Mouse (Mus musculus) liver, adult 2 months (tissue): ENCODE results near the gene Trio. TPM values are rescaled to one million over a fixed set of nuclear protein-coding genes. Genes with fewer than 3 reads are reported as not detected.

Experiments
- DNase-seq: peaks from one replicate; pipeline ENCODE4 v3.0.0-alpha.2; 2011; ENCODE audit warnings: low read depth, low spot score; ENCODE audit errors: extremely low read depth
- H3K27ac ChIP-seq: fragments of 200-500 bp; replicated peaks from 2 replicates; pipeline ENCODE4 v1.5.1; 2012; ENCODE audit warnings: low read depth, mild to moderate bottlenecking, control low read depth, inconsistent platforms, low read length; ENCODE audit not compliant: insufficient read depth
- H3K27me3 ChIP-seq: fragments of 200-500 bp; 2 replicates; pipeline ENCODE4 v1.6.1; 2012; ENCODE audit warnings: mild to moderate bottlenecking, moderate library complexity, low read length, inconsistent platforms; ENCODE audit not compliant: control insufficient read depth, insufficient read depth
- H3K36me3 ChIP-seq: fragments of 200-500 bp; 2 replicates; pipeline ENCODE4 v1.6.1; 2012; ENCODE audit warnings: low read length, inconsistent platforms; ENCODE audit not compliant: control insufficient read depth, insufficient read depth
- H3K4me1 ChIP-seq: fragments of 200-500 bp; 2 replicates; pipeline ENCODE4 v1.6.1; 2011; ENCODE audit warnings: low read length; ENCODE audit not compliant: control insufficient read depth, insufficient read depth
- H3K4me3 ChIP-seq: fragments of 200-500 bp; 2 replicates; pipeline ENCODE4 v1.5.1; 2011; ENCODE audit warnings: low read depth, mild to moderate bottlenecking, control low read depth, low read length, moderate library complexity; ENCODE audit not compliant: insufficient read depth
- H3K79me2 ChIP-seq: fragments of 200-500 bp; 2 replicates; pipeline ENCODE4 v1.6.1; 2012; ENCODE audit warnings: inconsistent platforms, mild to moderate bottlenecking, low read length, moderate library complexity; ENCODE audit not compliant: control insufficient read depth, insufficient read depth
- H3K9ac ChIP-seq: fragments of 200-500 bp; 2 replicates; pipeline ENCODE4 v1.6.1; 2012; ENCODE audit warnings: low read depth, mild to moderate bottlenecking, control low read depth, inconsistent platforms, low read length
- CTCF ChIP-seq: fragments of 200-500 bp; IDR thresholded peaks from 2 replicates; pipeline ENCODE4 v1.5.1; 2011; ENCODE audit warnings: low read depth, low read length, control low read depth
- POLR2A ChIP-seq: fragments of 200-500 bp; IDR thresholded peaks from 2 replicates; pipeline ENCODE4 v1.6.1; 2011; ENCODE audit warnings: low read length, control low read depth; ENCODE audit not compliant: insufficient read depth; ENCODE audit errors: extremely low read depth
- WGBS: fragments of 180-500 bp; shearing (Covaris S2); methylation state at CpG from one replicate; pipeline ENCODE4 v1.1.7; 2018; 5-methylcytosine and 5-hydroxymethylcytosine counted together
- polyA plus RNA-seq: library from polyadenylated mRNA; depleted of rRNA; stranded (reverse); fragments of >200 nt; gene quantifications from 2 replicates; pipeline ENCODE4 v1.2.3, GENCODE M21; 2012
- total RNA-seq: library from RNA; depleted of rRNA; stranded (reverse); fragments of >200 nt; gene quantifications from 2 replicates; pipeline ENCODE4 v1.2.3, GENCODE M21; 2014

The Trio gene
- total and polyA plus RNA-seq, 2 experiments: 10.6 to 17.9 TPM

- DNase-seq: peak; percentile 59
These were observed 157.8 kb downstream of the Trio start for GRCm38 (mm10) chr15:27867831-27868230.

GRCm38 (mm10) chr15:27866471-27866870 lies 159.2 kb downstream of the Trio start:
- TF ChIP-seq CTCF: no peak
- no peak for TF ChIP-seq POLR2A
- WGBS: 92% methylated on average over 4 of the region's 4 CpGs
- no peak overlapping the region for H3K27ac ChIP-seq

More at GRCm38 (mm10) chr15:27867831-27868230, 157.8 kb downstream of the Trio start:
- Histone ChIP-seq H3K36me3 (no peaks in the 10 kb centered on the region; the same call in 1 of the 2 replicates), H3K27ac (no peak overlapping the region), H3K9ac (no peak overlapping the region), H3K79me2 (no peaks in the 10 kb centered on the region), H3K4me3 (no peak overlapping the region), H3K27me3 (no peaks in the 10 kb centered on the region), H3K4me1 (no peaks in the 10 kb centered on the region)
- TF ChIP-seq CTCF (no peak), POLR2A (no peak)
- 63% methylated on average over 7 of the region's 7 CpGs for WGBS

GRCm38 (mm10) chr15:27866053-27866452 lies 159.6 kb downstream of the Trio start:
- WGBS: 90% methylated on average over 6 of the region's 6 CpGs
- no peak overlapping the region for H3K27ac ChIP-seq
- H3K27me3 ChIP-seq: no peaks in the 10 kb centered on the region
- H3K79me2 ChIP-seq: no peaks in the 10 kb centered on the region
- TF ChIP-seq CTCF: no peak
- TF ChIP-seq POLR2A: no peak
- no peak for DNase-seq
- H3K4me3 ChIP-seq: no peak overlapping the region
- peaks cover 6% of the 10 kb centered on the region; the same call in 1 of the 2 replicates for H3K36me3 ChIP-seq
- no peaks in the 10 kb centered on the region for H3K4me1 ChIP-seq
- H3K9ac ChIP-seq: no peak overlapping the region

More at GRCm38 (mm10) chr15:27866471-27866870, 159.2 kb downstream of the Trio start:
- Histone ChIP-seq H3K4me3 (no peak overlapping the region), H3K79me2 (no peaks in the 10 kb centered on the region), H3K9ac (no peak overlapping the region), H3K27me3 (no peaks in the 10 kb centered on the region), H3K4me1 (no peaks in the 10 kb centered on the region), H3K36me3 (peaks cover 6% of the 10 kb centered on the region; the same call in 1 of the 2 replicates)
- no peak for DNase-seq

GRCm38 (mm10) chr15:27864397-27864796 lies 161.3 kb downstream of the Trio start:
- Histone ChIP-seq H3K4me1 (no peaks in the 10 kb centered on the region), H3K27ac (no peak overlapping the region), H3K79me2 (no peaks in the 10 kb centered on the region), H3K9ac (no peak overlapping the region), H3K27me3 (no peaks in the 10 kb centered on the region), H3K36me3 (peaks cover 6% of the 10 kb centered on the region; the same call in 1 of the 2 replicates), H3K4me3 (no peak overlapping the region)
- DNase-seq: no peak
- TF ChIP-seq POLR2A: no peak
- TF ChIP-seq CTCF: no peak
- WGBS: 92% methylated on average over 6 of the region's 6 CpGs

GRCm38 (mm10) chr15:27862949-27863348 lies 162.7 kb downstream of the Trio start:
- TF ChIP-seq POLR2A: no peak
- TF ChIP-seq CTCF: no peak
- H3K36me3 ChIP-seq: peaks cover 6% of the 10 kb centered on the region; the same call in 1 of the 2 replicates

GRCm38 (mm10) chr15:27860439-27860838 lies 165.2 kb downstream of the Trio start:
- Histone ChIP-seq H3K36me3 (peaks cover 6% of the 10 kb centered on the region; the same call in 1 of the 2 replicates), H3K79me2 (no peaks in the 10 kb centered on the region), H3K4me3 (no peak overlapping the region), H3K4me1 (no peaks in the 10 kb centered on the region), H3K27ac (no peak overlapping the region), H3K27me3 (no peaks in the 10 kb centered on the region), H3K9ac (no peak overlapping the region)
- WGBS: 92% methylated on average over 14 of the region's 14 CpGs
- TF ChIP-seq POLR2A (no peak), CTCF (no peak)
- DNase-seq: no peak

More at GRCm38 (mm10) chr15:27862949-27863348, 162.7 kb downstream of the Trio start:
- Histone ChIP-seq H3K27me3 (no peaks in the 10 kb centered on the region), H3K4me1 (no peaks in the 10 kb centered on the region), H3K9ac (no peak overlapping the region), H3K27ac (no peak overlapping the region), H3K4me3 (no peak overlapping the region), H3K79me2 (no peaks in the 10 kb centered on the region)
- no peak for DNase-seq
- 90% methylated on average over 11 of the region's 11 CpGs for WGBS
